Mouse (Mus musculus) left cerebral cortex, postnatal 36 days (tissue): Measurements from ENCODE around the gene Lpp. TPM values are rescaled to one million over a fixed set of nuclear protein-coding genes. Genes with fewer than 3 reads are reported as not detected.

Experiments
- DNase-seq, 2 experiments: peaks; one replicate each; pipeline ENCODE4 v3.0.0; 2021 to 2022; ENCODE audit warnings: low spot score in 2 of 2, mixed read lengths in 1 of 2
- intact Hi-C: fragments of 180-260 bp; cut with DNase I; formaldehyde crosslinking; loops from one replicate; pipeline ENCODE4 v1.15.1; 2025
- total RNA-seq, 2 experiments: library from RNA; stranded (reverse); gene quantifications; 2 replicates each; pipeline ENCODE4 v1.2.3; 2021

Lpp gene
- total RNA-seq, 2 experiments from 2014 or later, result 4.4 to 7.8 TPM

GRCm38 (mm10) chr16:24463842-24464241 is 70.5 kb downstream of the Lpp start:
- DNase-seq, result no peak
- intact Hi-C loops, result no loop called here

GRCm38 (mm10) chr16:24464436-24464835 is 71.1 kb downstream of the Lpp start:
- no peak for DNase-seq
- intact Hi-C loops, result no loop called here

- intact Hi-C loops, result no loop called here
Observed at GRCm38 (mm10) chr16:24465633-24466032, 72.3 kb downstream of the Lpp start.

GRCm38 (mm10) chr16:24467544-24468290 is 74.4 kb downstream of the Lpp start:
- intact Hi-C loops, result no loop called here
- DNase-seq, result no peak

More at GRCm38 (mm10) chr16:24465633-24466032, 72.3 kb downstream of the Lpp start:
- DNase-seq, result no peak

GRCm38 (mm10) chr16:24469313-24469712 is 76.0 kb downstream of the Lpp start:
- intact Hi-C loops, result no loop called here

GRCm38 (mm10) chr16:24470601-24471000 is 77.3 kb downstream of the Lpp start:
- intact Hi-C loops, result no loop called here
- DNase-seq, result no peak

More at GRCm38 (mm10) chr16:24469313-24469712, 76.0 kb downstream of the Lpp start:
- DNase-seq, result no peak

GRCm38 (mm10) chr16:24471029-24471428 is 77.7 kb downstream of the Lpp start:
- no peak for DNase-seq
- intact Hi-C loops, result no loop called here

GRCm38 (mm10) chr16:24471801-24472200 is 78.5 kb downstream of the Lpp start:
- intact Hi-C loops, result no loop called here
- no peak for DNase-seq

GRCm38 (mm10) chr16:24473966-24474365 is 80.7 kb downstream of the Lpp start:
- no peak for DNase-seq
- intact Hi-C loops, result no loop called here

GRCm38 (mm10) chr16:24474781-24475180 is 81.5 kb downstream of the Lpp start:
- no peak for DNase-seq
- intact Hi-C loops, result no loop called here

GRCm38 (mm10) chr16:24475305-24475947 is 82.1 kb downstream of the Lpp start:
- DNase-seq, result no peak
- intact Hi-C loops, result no loop called here

- intact Hi-C loops, result no loop called here
- DNase-seq, result no peak
Observed at GRCm38 (mm10) chr16:24476911-24477401, 83.6 kb downstream of the Lpp start.

GRCm38 (mm10) chr16:24478006-24478405 is 84.7 kb downstream of the Lpp start:
- no peak for DNase-seq
- intact Hi-C loops, result no loop called here

- DNase-seq, result no peak
- intact Hi-C loops, result no loop called here
Observed at GRCm38 (mm10) chr16:24478851-24479250, 85.5 kb downstream of the Lpp start.

- intact Hi-C loops, result loop anchor here (10.0 kb wide), 1 partner anchor 572 kb away; no protein-coding TSS in a partner anchor
- no peak for DNase-seq
Observed at GRCm38 (mm10) chr16:24482648-24483047, 89.3 kb downstream of the Lpp start.

GRCm38 (mm10) chr16:24483527-24484101 is 90.3 kb downstream of the Lpp start:
- intact Hi-C loops, result loop anchor here (10.0 kb wide), 1 partner anchor 571 kb away; no protein-coding TSS in a partner anchor
- DNase-seq, result no peak

GRCm38 (mm10) chr16:24487782-24488241 is 94.5 kb downstream of the Lpp start:
- intact Hi-C loops, result loop anchor here (10.0 kb wide), 1 partner anchor 567 kb away; no protein-coding TSS in a partner anchor
- DNase-seq, result no peak

GRCm38 (mm10) chr16:24489516-24490285 is 96.4 kb downstream of the Lpp start:
- no peak for DNase-seq
- intact Hi-C loops, result loop anchor here (10.0 kb wide), 1 partner anchor 565 kb away; no protein-coding TSS in a partner anchor

GRCm38 (mm10) chr16:24490751-24491485 is 97.6 kb downstream of the Lpp start:
- no peak for DNase-seq
- intact Hi-C loops, result no loop called here
